Comparison of ENCODE assay signal across 28 mouse cellular contexts in genomic region chr12:116474676-116475075, GRCm38 (mm10). TPM values are rescaled to one million over a fixed set of nuclear protein-coding genes. Genes with fewer than 3 reads are reported as not detected.
"Had no signal": no experiment of that assay in that cellular context is flagged by ENCODE, and none has a peak within 500 bp of the region (broad histone marks: within the 10 kb centered on the region; RNA-seq: fewer than 3 reads in every experiment).

No protein-coding gene starts in this region.

- H3K4me1 ChIP-seq: heart, embryonic 10.5 days; heart, embryonic 12.5 days; hindbrain, embryonic 10.5 days; hindbrain, embryonic 12.5 days; intestine, embryonic 15.5 days; limb, embryonic 12.5 days had no signal

- H3K9me3 ChIP-seq: heart, embryonic 10.5 days; heart, embryonic 12.5 days; hindbrain, embryonic 10.5 days; hindbrain, embryonic 12.5 days; intestine, embryonic 15.5 days; limb, embryonic 12.5 days had no signal

- H3K4me2 ChIP-seq: heart, embryonic 12.5 days; hindbrain, embryonic 12.5 days; hindbrain, embryonic 14.5 days; intestine, embryonic 15.5 days; limb, embryonic 12.5 days; liver, embryonic 11.5 days had no signal

- H3K9ac ChIP-seq: heart, embryonic 12.5 days; hindbrain, embryonic 12.5 days; hindbrain, embryonic 14.5 days; intestine, embryonic 15.5 days; limb, embryonic 12.5 days had no signal

- H3K36me3 ChIP-seq: heart, embryonic 10.5 days; heart, embryonic 12.5 days; hindbrain, embryonic 10.5 days; hindbrain, embryonic 12.5 days; intestine, embryonic 15.5 days; limb, embryonic 12.5 days had no signal

- DNase-seq: gastrocnemius, adult 2 months; gastrocnemius, postnatal 10 days; gastrocnemius, postnatal 25 days; heart, adult 18-20 months; heart, postnatal 10 days; heart, postnatal 4 days; kidney, adult 18-20 months; kidney, adult 8-10 months; kidney, postnatal 10 days; kidney, postnatal 25 days; kidney, postnatal 4 days; liver had no signal

- H3K4me3 ChIP-seq: gastrocnemius, adult 2 months; heart, embryonic 10.5 days; heart, embryonic 12.5 days; hindbrain, embryonic 10.5 days; hindbrain, embryonic 12.5 days; intestine, embryonic 15.5 days; layer of hippocampus, adult 2 months; left cerebral cortex, adult 2 months; limb, embryonic 12.5 days had no signal

- H3K27me3 ChIP-seq: heart, embryonic 12.5 days; hindbrain, embryonic 12.5 days; intestine, embryonic 15.5 days; limb, embryonic 12.5 days had no signal

- ATAC-seq: hindbrain, embryonic 16.5 days; inflammation-experienced regulatory T-cells, adult 6 months; intestine, embryonic 15.5 days; intestine, postnatal 0 days had no signal

- H3K27ac ChIP-seq: gastrocnemius, adult 2 months; heart, embryonic 10.5 days; hindbrain, embryonic 10.5 days; hindbrain, embryonic 12.5 days; hindbrain, embryonic 14.5 days; intestine, embryonic 15.5 days; layer of hippocampus, adult 2 months; left cerebral cortex, adult 2 months; limb, embryonic 12.5 days had no signal

RNA-seq across cellular contexts. Expression of gene Ptprn2, which starts 10.8 kb away (rescaled TPM):
- total RNA-seq: gastrocnemius, adult 2 months; gastrocnemius, postnatal 25 days; granulocyte monocyte progenitor cell, adult 5-6 weeks; heart, postnatal 25 days had no signal
- polyA plus RNA-seq: kidney, embryonic 16.5 days had no signal
